Mouse (Mus musculus) lung, adult 2 months (tissue): ENCODE data around the gene Rreb1. TPM values are rescaled to one million over a fixed set of nuclear protein-coding genes. Genes with fewer than 3 reads are reported as not detected.

Source experiments
- DNase-seq: peaks from one replicate; pipeline ENCODE4 v3.0.0; 2022
- H3K4me1 ChIP-seq: fragments of 200-500 bp; 2 replicates; pipeline ENCODE4 v1.6.1; 2011; ENCODE audit warnings: low read length; ENCODE audit not compliant: control insufficient read depth, insufficient read depth
- H3K4me3 ChIP-seq: fragments of 200-500 bp; replicated peaks from 2 replicates; pipeline ENCODE3; 2011; ENCODE audit warnings: low read depth, mild to moderate bottlenecking, control low read depth, low read length; ENCODE audit errors: extremely low read depth
- CTCF ChIP-seq: fragments of 200-500 bp; IDR thresholded peaks from 2 replicates; pipeline ENCODE4 v1.5.1; 2011; ENCODE audit warnings: mild to moderate bottlenecking, low read length, control low read depth; ENCODE audit not compliant: insufficient read depth
- POLR2A ChIP-seq: fragments of 200-500 bp; IDR thresholded peaks from 2 replicates; pipeline ENCODE4 v1.6.1; 2011; ENCODE audit warnings: low read depth, mild to moderate bottlenecking, control low read depth, low read length, borderline replicate concordance; ENCODE audit errors: extremely low read depth
- WGBS: fragments of 180-500 bp; shearing (Covaris S2); methylation state at CpG from one replicate; pipeline ENCODE4 v1.1.7; 2018; 5-methylcytosine and 5-hydroxymethylcytosine counted together
- polyA plus RNA-seq: library from polyadenylated mRNA; depleted of rRNA; stranded (reverse); fragments of >200 nt; gene quantifications from 2 replicates; pipeline ENCODE4 v1.2.3, GENCODE M21; 2012

Rreb1 gene
- polyA plus RNA-seq, 1 experiment: 23.7 TPM

- no peak for DNase-seq
- no peak overlapping the region for H3K4me3 ChIP-seq
- peaks cover 5% of the 10 kb centered on the region; the same call in 1 of the 2 replicates for H3K4me1 ChIP-seq
- 62% methylated on average over 17 of the region's 17 CpGs for WGBS
- TF ChIP-seq CTCF (no peak), POLR2A (no peak)
Measured at GRCm38 (mm10) chr13:37847601-37848358, 69.6 kb downstream of the Rreb1 start.

GRCm38 (mm10) chr13:37848438-37848837 is 70.2 kb downstream of the Rreb1 start:
- WGBS: 79% methylated on average over 5 of the region's 5 CpGs
- no peak for DNase-seq
- no peak overlapping the region for H3K4me3 ChIP-seq

GRCm38 (mm10) chr13:37851617-37852016 is 73.4 kb downstream of the Rreb1 start:
- DNase-seq: no peak
- WGBS: 72% methylated on average over 5 of the region's 5 CpGs
- TF ChIP-seq POLR2A: no peak
- no peak for TF ChIP-seq CTCF
- Histone ChIP-seq H3K4me1 (peaks cover 14% of the 10 kb centered on the region), H3K4me3 (no peak overlapping the region)

More at GRCm38 (mm10) chr13:37848438-37848837, 70.2 kb downstream of the Rreb1 start:
- TF ChIP-seq POLR2A: no peak
- no peak for TF ChIP-seq CTCF
- peaks cover 7% of the 10 kb centered on the region; the same call in 1 of the 2 replicates for H3K4me1 ChIP-seq

- H3K4me3 ChIP-seq: no peak overlapping the region
- peaks cover 12% of the 10 kb centered on the region for H3K4me1 ChIP-seq
- no peak for DNase-seq
- TF ChIP-seq CTCF (no peak), POLR2A (no peak)
- WGBS: 61% methylated on average over 3 of the region's 3 CpGs
Measured at GRCm38 (mm10) chr13:37852850-37853249, 74.7 kb downstream of the Rreb1 start.

GRCm38 (mm10) chr13:37853441-37853840 is 75.2 kb downstream of the Rreb1 start:
- Histone ChIP-seq H3K4me3 (no peak overlapping the region), H3K4me1 (peaks cover 12% of the 10 kb centered on the region)
- WGBS: 15% methylated on average over 4 of the region's 4 CpGs
- no peak for DNase-seq
- TF ChIP-seq POLR2A (no peak), CTCF (no peak)

GRCm38 (mm10) chr13:37854031-37854431 is 75.8 kb downstream of the Rreb1 start:
- Histone ChIP-seq H3K4me3 (peak overlapping the region; percentile 47), H3K4me1 (peaks cover 16% of the 10 kb centered on the region)
- 2% methylated on average over 14 of the region's 14 CpGs for WGBS
- peak; percentile 57 for DNase-seq
- TF ChIP-seq POLR2A (no peak), CTCF (no peak)

- no peak for DNase-seq
- TF ChIP-seq CTCF (no peak), POLR2A (peak; percentile 44; the same call in 1 of the 2 replicates)
- WGBS: 18% methylated on average over 14 of the region's 14 CpGs
- Histone ChIP-seq H3K4me3 (peak overlapping the region; percentile 30), H3K4me1 (peaks cover 16% of the 10 kb centered on the region)
Measured at GRCm38 (mm10) chr13:37854455-37855220, 76.4 kb downstream of the Rreb1 start.

GRCm38 (mm10) chr13:37855221-37855757 is 77.1 kb downstream of the Rreb1 start:
- H3K4me1 ChIP-seq: peaks cover 16% of the 10 kb centered on the region
- H3K4me3 ChIP-seq: no peak overlapping the region
- WGBS: 32% methylated on average over 3 of the region's 3 CpGs
- TF ChIP-seq CTCF: no peak
- no peak for TF ChIP-seq POLR2A
- no peak for DNase-seq

- no peak overlapping the region for H3K4me3 ChIP-seq
- DNase-seq: no peak
- H3K4me1 ChIP-seq: peaks cover 17% of the 10 kb centered on the region
- TF ChIP-seq CTCF (no peak), POLR2A (no peak)
Measured at GRCm38 (mm10) chr13:37855765-37856164, 77.6 kb downstream of the Rreb1 start.
